In genomic region chr11:10570489-10570888, GRCm38 (mm10) we compare ENCODE assay signal across 26 mouse cellular contexts.
DNase-seq lines count a peak whose midpoint lies in the region; ATAC-seq and TF ChIP-seq lines count a peak whose summit lies in the region.
"Had no signal": no experiment of that assay in that cellular context is flagged by ENCODE, and none has a peak within 500 bp of the region (broad histone marks: within the 10 kb centered on the region; RNA-seq: fewer than 3 reads in every experiment).

No protein-coding gene starts in this region.

- DNase-seq in forebrain, postnatal 0 days = no peak
- DNase-seq in midbrain, embryonic 14.5 days = peak; percentile 2
- no peak for DNase-seq in frontal cortex, postnatal 14 days (ENCODE audit: low spot score in 2 of 2)
- DNase-seq: adrenal gland, postnatal 14 days; B cell, adult 2 months; cerebellum, adult 11-12 months; cerebellum, adult 8-10 months; cerebellum, postnatal 10 days; gastrocnemius, postnatal 10 days; gastrocnemius, postnatal 36 days; heart, adult 2 months; heart, postnatal 14 days; heart, postnatal 4 days had no signal

- H3K9ac ChIP-seq in forebrain, embryonic 12.5 days = no peak overlapping the region
- H3K9ac ChIP-seq in forebrain, postnatal 0 days = no peak overlapping the region
- H3K9ac ChIP-seq in midbrain, embryonic 14.5 days (replicated peaks; ENCODE audit: low read length) = no peak overlapping the region
- no peak overlapping the region for H3K9ac ChIP-seq in midbrain, embryonic 16.5 days (ENCODE audit: low read depth, low read length)
- H3K9ac ChIP-seq in forebrain, embryonic 13.5 days = no peak overlapping the region
- H3K9ac ChIP-seq in forebrain, embryonic 16.5 days (replicated peaks; ENCODE audit: low read depth, low read length) = no peak overlapping the region
- H3K9ac ChIP-seq: heart, embryonic 13.5 days; hindbrain, embryonic 14.5 days had no signal

- peak; percentile 75; the same call in 1 of the 2 replicates for ATAC-seq in forebrain, embryonic 12.5 days (ENCODE audit: low FRiP score)
- no peak for ATAC-seq in forebrain, postnatal 0 days
- no peak for ATAC-seq in midbrain, embryonic 14.5 days (ENCODE audit: low FRiP score, low TSS enrichment)
- no peak for ATAC-seq in midbrain, embryonic 16.5 days
- ATAC-seq in forebrain, embryonic 13.5 days = peak; percentile 85
- peak; percentile 82 for ATAC-seq in forebrain, embryonic 16.5 days
- ATAC-seq: hindbrain, postnatal 0 days; inflammation-experienced regulatory T-cells, adult 6 months; intestine, embryonic 16.5 days; Patski had no signal

- 51% methylated on average over 3 of the region's 3 CpGs for WGBS in forebrain, embryonic 12.5 days
- 19% methylated on average over 3 of the region's 3 CpGs for WGBS in forebrain, postnatal 0 days
- WGBS in midbrain, embryonic 14.5 days = 61% methylated on average over 3 of the region's 3 CpGs
- 57% methylated on average over 3 of the region's 3 CpGs for WGBS in midbrain, embryonic 16.5 days
- WGBS in forebrain, embryonic 13.5 days = 30% methylated on average over 3 of the region's 3 CpGs
- WGBS in forebrain, embryonic 16.5 days = 20% methylated on average over 3 of the region's 3 CpGs

- H3K9me3 ChIP-seq in forebrain, embryonic 12.5 days = no peaks in the 10 kb centered on the region
- H3K9me3 ChIP-seq in forebrain, postnatal 0 days (ENCODE audit: low read length) = no peaks in the 10 kb centered on the region
- no peaks in the 10 kb centered on the region for H3K9me3 ChIP-seq in midbrain, embryonic 14.5 days (ENCODE audit: control insufficient read depth, low read length)
- no peaks in the 10 kb centered on the region for H3K9me3 ChIP-seq in midbrain, embryonic 16.5 days (replicated peaks; ENCODE audit: control insufficient read depth, low read length, poor library complexity, severe bottlenecking)
- no peaks in the 10 kb centered on the region for H3K9me3 ChIP-seq in forebrain, embryonic 13.5 days (replicated peaks)
- H3K9me3 ChIP-seq in forebrain, embryonic 16.5 days (ENCODE audit: control insufficient read depth, low read length) = no peaks in the 10 kb centered on the region
- H3K9me3 ChIP-seq: G1E; heart, embryonic 10.5 days; heart, embryonic 13.5 days had no signal

- no peaks in the 10 kb centered on the region for H3K27me3 ChIP-seq in forebrain, embryonic 12.5 days
- H3K27me3 ChIP-seq in forebrain, postnatal 0 days (ENCODE audit: insufficient read depth, low read length) = no peaks in the 10 kb centered on the region
- H3K27me3 ChIP-seq in midbrain, embryonic 14.5 days (ENCODE audit: control insufficient read depth, insufficient read depth, low read length) = no peaks in the 10 kb centered on the region
- no peaks in the 10 kb centered on the region for H3K27me3 ChIP-seq in midbrain, embryonic 16.5 days (ENCODE audit: control insufficient read depth, insufficient read depth, low read depth, low read length)
- no peaks in the 10 kb centered on the region for H3K27me3 ChIP-seq in forebrain, embryonic 13.5 days
- no peaks in the 10 kb centered on the region for H3K27me3 ChIP-seq in forebrain, embryonic 16.5 days (replicated peaks; ENCODE audit: control insufficient read depth, insufficient read depth, low read length)
- H3K27me3 ChIP-seq: CH12.LX; heart, embryonic 13.5 days; Patski had no signal

- no peaks in the 10 kb centered on the region for H3K36me3 ChIP-seq in forebrain, embryonic 12.5 days (replicated peaks)
- H3K36me3 ChIP-seq in forebrain, postnatal 0 days (ENCODE audit: insufficient read depth) = no peaks in the 10 kb centered on the region
- no peaks in the 10 kb centered on the region for H3K36me3 ChIP-seq in midbrain, embryonic 14.5 days (ENCODE audit: control insufficient read depth, insufficient read depth, low read length)
- no peaks in the 10 kb centered on the region for H3K36me3 ChIP-seq in midbrain, embryonic 16.5 days (ENCODE audit: control insufficient read depth, insufficient read depth, low read length)
- no peaks in the 10 kb centered on the region for H3K36me3 ChIP-seq in forebrain, embryonic 13.5 days (ENCODE audit: poor library complexity, severe bottlenecking)
- no peaks in the 10 kb centered on the region for H3K36me3 ChIP-seq in forebrain, embryonic 16.5 days (ENCODE audit: control insufficient read depth, insufficient read depth)
- H3K36me3 ChIP-seq: G1E; heart, embryonic 10.5 days; heart, embryonic 13.5 days had no signal

- TF ChIP-seq CTCF in forebrain, postnatal 0 days (IDR thresholded peaks at IDR 0.05; ENCODE audit: low read depth) = no peak

- H3K27ac ChIP-seq in forebrain, embryonic 12.5 days = no peak overlapping the region
- H3K27ac ChIP-seq in forebrain, postnatal 0 days (ENCODE audit: low read depth, low read length) = no peak overlapping the region
- no peak overlapping the region for H3K27ac ChIP-seq in midbrain, embryonic 14.5 days (replicated peaks; ENCODE audit: low read depth, low read length)
- no peak overlapping the region for H3K27ac ChIP-seq in midbrain, embryonic 16.5 days (ENCODE audit: low read length)
- no peak overlapping the region for H3K27ac ChIP-seq in forebrain, embryonic 13.5 days
- no peak overlapping the region for H3K27ac ChIP-seq in forebrain, embryonic 16.5 days (ENCODE audit: low read length)
- H3K27ac ChIP-seq: heart, adult 2 months; heart, embryonic 10.5 days; heart, embryonic 13.5 days; hindbrain, embryonic 14.5 days; hindbrain, postnatal 0 days had no signal

- no peaks in the 10 kb centered on the region for H3K4me1 ChIP-seq in forebrain, embryonic 12.5 days
- H3K4me1 ChIP-seq in forebrain, postnatal 0 days (ENCODE audit: insufficient read depth) = no peaks in the 10 kb centered on the region
- no peaks in the 10 kb centered on the region for H3K4me1 ChIP-seq in midbrain, embryonic 14.5 days (ENCODE audit: control insufficient read depth, insufficient read depth, low read length)
- H3K4me1 ChIP-seq in midbrain, embryonic 16.5 days (ENCODE audit: control insufficient read depth, insufficient read depth, low read length) = no peaks in the 10 kb centered on the region
- H3K4me1 ChIP-seq in forebrain, embryonic 13.5 days = peaks cover 7% of the 10 kb centered on the region; the same call in 1 of the 2 replicates
- H3K4me1 ChIP-seq in forebrain, embryonic 16.5 days (replicated peaks; ENCODE audit: control insufficient read depth, insufficient read depth, low read length) = no peaks in the 10 kb centered on the region
- H3K4me1 ChIP-seq: heart, embryonic 10.5 days; heart, embryonic 13.5 days had no signal

- no peak overlapping the region for H3K4me3 ChIP-seq in forebrain, embryonic 12.5 days (replicated peaks)
- H3K4me3 ChIP-seq in forebrain, postnatal 0 days (ENCODE audit: low read depth, low read length) = no peak overlapping the region
- H3K4me3 ChIP-seq in midbrain, embryonic 14.5 days (replicated peaks; ENCODE audit: low read depth, low read length) = no peak overlapping the region
- H3K4me3 ChIP-seq in midbrain, embryonic 16.5 days (ENCODE audit: low read depth, low read length) = no peak overlapping the region
- no peak overlapping the region for H3K4me3 ChIP-seq in forebrain, embryonic 13.5 days
- H3K4me3 ChIP-seq in forebrain, embryonic 16.5 days (replicated peaks; ENCODE audit: low read length) = no peak overlapping the region
- H3K4me3 ChIP-seq: heart, adult 2 months; heart, embryonic 10.5 days; heart, embryonic 13.5 days had no signal

- no peak overlapping the region for H3K4me2 ChIP-seq in forebrain, embryonic 12.5 days
- no peak overlapping the region for H3K4me2 ChIP-seq in forebrain, postnatal 0 days (ENCODE audit: low read depth)
- no peak overlapping the region for H3K4me2 ChIP-seq in midbrain, embryonic 14.5 days (ENCODE audit: low read length)
- no peak overlapping the region for H3K4me2 ChIP-seq in midbrain, embryonic 16.5 days (ENCODE audit: low read length)
- H3K4me2 ChIP-seq in forebrain, embryonic 13.5 days = no peak overlapping the region
- H3K4me2 ChIP-seq in forebrain, embryonic 16.5 days (ENCODE audit: low read length) = no peak overlapping the region
- H3K4me2 ChIP-seq: heart, embryonic 13.5 days; hindbrain, embryonic 14.5 days had no signal

Comparison
In these comparisons a context has a peak if more than half of its experiments do, and no peak if none do; other contexts are left out.
1. ATAC-seq: peak in forebrain, embryonic 12.5 days (single experiment), forebrain, embryonic 13.5 days (single experiment) and forebrain, embryonic 16.5 days (single experiment); none in forebrain, postnatal 0 days (single experiment), midbrain, embryonic 14.5 days (single experiment) and midbrain, embryonic 16.5 days (single experiment).